Mouse (Mus musculus) left cerebral cortex, postnatal 4 days (tissue): ENCODE data around the gene Abhd17b. TPM values are rescaled to one million over a fixed set of nuclear protein-coding genes. Genes with fewer than 3 reads are reported as not detected.

Source experiments
- DNase-seq: peaks from one replicate; pipeline ENCODE4 v3.0.0-alpha.2; 2022
- intact Hi-C: fragments of 180-260 bp; cut with DNase I; formaldehyde crosslinking; loops from one replicate; pipeline ENCODE4 v1.15.1; 2025
- total RNA-seq, 2 experiments: library from RNA; stranded (reverse); gene quantifications; 2 replicates each; pipeline ENCODE4 v1.2.3; 2021

Gene Abhd17b
- total RNA-seq, 2 experiments from 2014 or later = 51.1 to 52.9 TPM

DNA sequence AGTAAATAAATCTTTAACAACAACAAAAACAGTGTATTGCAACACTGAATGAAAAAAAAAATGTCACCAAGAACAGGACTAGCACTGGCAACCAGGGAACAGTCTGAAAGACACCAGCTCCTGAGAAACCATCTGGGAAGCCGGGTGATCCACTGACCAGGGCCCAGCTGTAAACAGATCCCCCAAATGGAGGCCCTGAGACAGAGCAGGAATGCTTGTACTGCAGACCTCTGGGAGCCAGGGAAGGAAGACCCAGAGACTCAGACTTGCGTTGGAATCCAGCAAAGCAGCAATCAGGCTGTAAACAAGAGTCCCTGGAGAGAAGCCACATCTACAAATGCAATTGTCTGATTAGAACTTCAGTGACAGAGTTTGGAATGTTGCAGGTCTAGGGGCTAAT lies 74.1 kb downstream of the Abhd17b start:
- no peak for DNase-seq
- intact Hi-C loops = no loop called here

DNA sequence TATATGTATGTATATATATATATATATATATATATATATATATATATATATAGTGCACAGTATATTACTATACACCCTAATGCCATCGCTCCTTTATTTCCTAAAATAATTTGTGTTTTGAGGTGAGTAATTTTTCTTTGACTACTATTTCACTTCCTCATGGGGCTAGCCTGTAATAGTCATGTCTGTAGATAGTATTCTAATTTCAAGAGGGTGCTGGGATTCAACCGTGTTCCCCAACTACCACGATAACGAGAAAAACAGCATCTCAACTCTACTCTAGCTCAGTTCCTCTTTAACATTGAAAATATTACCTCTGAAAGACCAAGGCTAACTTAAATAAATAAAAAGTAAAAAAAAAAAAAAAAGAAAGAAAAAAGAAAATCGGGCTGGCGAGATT lies 75.4 kb downstream of the Abhd17b start:
- no peak for DNase-seq
- intact Hi-C loops = no loop called here

DNA sequence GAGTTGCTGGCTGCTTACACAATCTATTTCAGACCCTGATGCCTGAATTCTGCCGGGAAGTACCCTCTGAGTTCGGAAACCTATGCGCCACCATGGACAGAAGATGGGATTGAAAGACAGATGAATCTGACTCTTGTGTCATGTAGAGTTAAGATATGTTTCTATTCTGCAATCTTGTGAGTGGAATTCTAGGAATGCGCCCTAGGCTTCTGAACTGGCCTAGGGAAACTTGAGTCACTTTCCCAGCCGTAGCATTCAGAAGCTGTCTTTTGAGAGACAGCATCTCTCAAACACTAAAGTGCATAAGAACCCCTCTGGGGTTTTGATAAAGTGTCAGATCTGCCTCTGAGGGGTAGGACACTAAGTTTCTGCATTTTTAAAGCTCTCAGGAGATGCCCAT lies 78.9 kb downstream of the Abhd17b start:
- no peak for DNase-seq
- intact Hi-C loops = loop anchor here (10.0 kb wide), 1 partner anchor 157 kb away; no protein-coding TSS in a partner anchor

DNA sequence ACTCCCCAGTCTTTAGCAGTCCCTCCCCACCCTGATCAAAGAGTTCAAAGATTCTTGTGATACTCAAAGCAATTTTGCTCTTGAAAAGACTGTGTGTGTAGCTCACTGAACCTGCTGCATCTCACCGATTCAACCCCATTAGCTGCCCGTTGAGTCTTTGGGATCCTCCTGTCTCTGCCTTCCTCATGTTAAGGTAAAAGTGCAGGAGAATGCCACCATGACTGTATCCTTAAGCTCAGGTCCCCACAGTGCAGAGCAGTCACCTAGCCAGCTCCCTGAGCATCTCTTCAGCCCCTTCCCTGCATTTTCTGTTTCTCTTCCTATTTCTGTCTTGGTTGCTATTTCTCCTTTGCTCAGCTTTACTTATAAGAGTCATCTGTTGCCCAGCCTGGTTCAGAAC lies 80.2 kb downstream of the Abhd17b start:
- DNase-seq = no peak
- intact Hi-C loops = loop anchor here (10.0 kb wide), 1 partner anchor 158 kb away; no protein-coding TSS in a partner anchor

DNA sequence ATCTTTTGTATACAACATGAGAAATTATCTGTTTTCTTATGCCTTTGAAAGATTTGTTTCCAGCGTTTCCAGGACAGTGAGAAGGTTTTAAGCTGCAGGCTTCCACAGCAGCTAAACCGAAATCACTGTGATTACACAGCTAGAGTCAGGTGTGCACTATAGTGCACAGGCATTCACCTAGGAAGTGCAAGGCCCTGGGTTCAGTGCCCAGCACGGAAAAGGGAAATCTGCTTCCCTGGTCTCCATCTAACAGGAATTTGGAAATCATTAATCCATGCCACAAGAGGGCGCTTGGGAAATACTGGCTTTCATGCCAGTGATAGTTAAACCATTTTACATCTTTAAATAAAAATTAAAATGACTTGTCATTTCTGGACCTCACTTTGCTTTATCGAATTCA lies 81.1 kb downstream of the Abhd17b start:
- intact Hi-C loops = loop anchor here (10.0 kb wide), 1 partner anchor 159 kb away; no protein-coding TSS in a partner anchor
- peak; percentile 44 for DNase-seq

Other genes with a start within 250 kb of the Abhd17b start
- 100 to 1,000 TPM; 124 to 132 TPM for gene Gda, start 179.7 kb upstream of the Abhd17b start, total RNA-seq
- 10 to 100 TPM; 24.1 to 28.9 TPM for gene 1110059E24Rik, start 209 bp upstream of the Abhd17b start, total RNA-seq
- gene Cemip2, start 125.2 kb downstream of the Abhd17b start, total RNA-seq = 10 to 100 TPM; 27.9 to 28.3 TPM